In the genomic region with DNA sequence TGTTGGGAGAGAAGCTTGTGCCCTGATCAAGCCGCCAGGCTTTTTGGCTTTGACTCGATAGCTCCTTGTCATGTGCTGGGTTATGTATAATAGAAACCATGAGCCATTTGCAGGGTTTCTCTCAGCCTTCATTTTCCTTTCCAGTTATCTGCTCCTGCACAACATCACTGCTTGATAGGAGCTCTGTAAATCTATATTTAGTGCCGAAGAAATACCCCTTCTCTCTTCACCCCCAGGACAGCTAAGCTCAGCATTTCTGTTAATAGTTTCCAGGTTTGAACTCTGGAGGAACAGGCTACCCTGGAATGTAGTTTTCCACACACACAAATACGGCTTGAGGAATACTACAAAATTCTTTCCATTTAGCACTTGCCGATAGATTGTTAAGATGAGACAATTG, we compare ENCODE assay signal across 23 mouse cellular contexts.
A peak's percentile ranks its signal among the peaks of the same experiment; 100 is the strongest.
DNase-seq lines count a peak whose midpoint lies in the region; ATAC-seq and TF ChIP-seq lines count a peak whose summit lies in the region.
"Had no signal": no experiment of that assay in that cellular context is flagged by ENCODE, and none has a peak within 500 bp of the region (broad histone marks: within the 10 kb centered on the region; RNA-seq: fewer than 3 reads in every experiment).

No protein-coding gene starts in this region.

- 0 out of 2 replicates have a peak, but pooled peaks have one; percentile 42 for ATAC-seq in heart, embryonic 11.5 days (replicated peaks; ENCODE audit: insufficient number of reproducible peaks, low FRiP score, low TSS enrichment)
- ATAC-seq in heart, postnatal 0 days (ENCODE audit: insufficient read depth, low read depth), result no peak
- ATAC-seq in embryonic facial prominence, embryonic 15.5 days (ENCODE audit: insufficient number of reproducible peaks, low FRiP score, low TSS enrichment, low read depth), result peak; percentile 60; the same call in 1 of the 2 replicates
- ATAC-seq: forebrain, embryonic 13.5 days; intestine, postnatal 0 days; midbrain, embryonic 13.5 days had no signal

- H3K9me3 ChIP-seq in heart, embryonic 11.5 days (replicated peaks; ENCODE audit: control insufficient read depth, low read length), result no peaks in the 10 kb centered on the region
- no peaks in the 10 kb centered on the region for H3K9me3 ChIP-seq in heart, postnatal 0 days (replicated peaks; ENCODE audit: control insufficient read depth, low read length)
- no peaks in the 10 kb centered on the region for H3K9me3 ChIP-seq in embryonic facial prominence, embryonic 15.5 days (replicated peaks)
- H3K9me3 ChIP-seq: forebrain, embryonic 13.5 days; hindbrain, embryonic 15.5 days; kidney, embryonic 15.5 days; liver, embryonic 15.5 days; lung, embryonic 15.5 days; midbrain, embryonic 13.5 days had no signal

- no peaks in the 10 kb centered on the region for H3K36me3 ChIP-seq in heart, embryonic 11.5 days (ENCODE audit: control insufficient read depth, insufficient read depth, low read length)
- H3K36me3 ChIP-seq in heart, postnatal 0 days (replicated peaks; ENCODE audit: control insufficient read depth, insufficient read depth, low read length), result no peaks in the 10 kb centered on the region
- peaks cover 4% of the 10 kb centered on the region; the same call in 1 of the 2 replicates for H3K36me3 ChIP-seq in heart, adult 2 months (ENCODE audit: control insufficient read depth, insufficient read depth, low read length)
- H3K36me3 ChIP-seq in embryonic facial prominence, embryonic 15.5 days, result no peaks in the 10 kb centered on the region
- H3K36me3 ChIP-seq: hindbrain, embryonic 15.5 days; kidney, embryonic 15.5 days; liver, embryonic 15.5 days; lung, embryonic 15.5 days; midbrain, embryonic 13.5 days had no signal

- TF ChIP-seq CTCF in heart, postnatal 0 days (IDR thresholded peaks at IDR 0.05; ENCODE audit: low read depth), result no peak
- no peak for TF ChIP-seq CTCF in heart, adult 2 months (IDR thresholded peaks at IDR 0.05)

- H3K4me2 ChIP-seq in heart, embryonic 11.5 days, result 0 out of 2 replicates have a peak overlapping the region, but pooled peaks have one; percentile 31
- no peak overlapping the region for H3K4me2 ChIP-seq in heart, postnatal 0 days (ENCODE audit: low read depth, low read length)
- H3K4me2 ChIP-seq in embryonic facial prominence, embryonic 15.5 days (replicated peaks), result no peak overlapping the region
- H3K4me2 ChIP-seq: forebrain, embryonic 13.5 days; hindbrain, embryonic 15.5 days; kidney, embryonic 15.5 days; liver, embryonic 15.5 days; lung, embryonic 15.5 days; midbrain, embryonic 13.5 days had no signal

- H3K4me3 ChIP-seq in heart, embryonic 11.5 days (ENCODE audit: low read depth, low read length), result no peak overlapping the region
- no peak overlapping the region for H3K4me3 ChIP-seq in heart, postnatal 0 days (ENCODE audit: low read depth, low read length)
- no peak overlapping the region for H3K4me3 ChIP-seq in heart, adult 2 months
- no peak overlapping the region for H3K4me3 ChIP-seq in embryonic facial prominence, embryonic 15.5 days (replicated peaks)
- H3K4me3 ChIP-seq: forebrain, embryonic 13.5 days; hindbrain, embryonic 15.5 days; kidney, embryonic 15.5 days; liver, embryonic 15.5 days; lung, embryonic 15.5 days; megakaryocyte, embryonic 14.5 days; midbrain, embryonic 13.5 days had no signal

- DNase-seq in heart, postnatal 25 days (ENCODE audit: low spot score), result no peak
- DNase-seq in heart, postnatal 0 days (ENCODE audit: low spot score), result peak; percentile 35
- DNase-seq in heart, adult 2 months, result no peak
- DNase-seq in kidney, adult 9 months, result no peak
- DNase-seq in right cerebral cortex, postnatal 14 days, result no peak
- DNase-seq: adrenal gland, postnatal 36 days; cerebellum, adult 9-11 months; gastrocnemius, postnatal 36 days; kidney, postnatal 36 days; liver; lung, postnatal 36 days; right cerebral cortex, postnatal 25 days; spleen, adult 18-20 months had no signal

- no peak for TF ChIP-seq EP300 in heart, postnatal 0 days (IDR thresholded peaks at IDR 0.05; ENCODE audit: low read depth)
- TF ChIP-seq EP300 in heart, adult 2 months (IDR thresholded peaks at IDR 0.05; ENCODE audit: insufficient read depth, low read depth, low read length), result no peak

- H3K4me1 ChIP-seq in heart, embryonic 11.5 days (ENCODE audit: control insufficient read depth, insufficient read depth, low read length), result peaks cover 12% of the 10 kb centered on the region
- H3K4me1 ChIP-seq in heart, postnatal 0 days (ENCODE audit: control insufficient read depth, insufficient read depth), result peaks cover 32% of the 10 kb centered on the region
- peaks cover 1% of the 10 kb centered on the region; the same call in 1 of the 2 replicates for H3K4me1 ChIP-seq in heart, adult 2 months (ENCODE audit: control insufficient read depth, insufficient read depth, low read length)
- peaks cover 13% of the 10 kb centered on the region for H3K4me1 ChIP-seq in embryonic facial prominence, embryonic 15.5 days
- H3K4me1 ChIP-seq: forebrain, embryonic 13.5 days; hindbrain, embryonic 15.5 days; liver, embryonic 15.5 days; megakaryocyte, embryonic 14.5 days; midbrain, embryonic 13.5 days had no signal

- no peaks in the 10 kb centered on the region for H3K27me3 ChIP-seq in heart, embryonic 11.5 days (ENCODE audit: control insufficient read depth, insufficient read depth, low read length)
- H3K27me3 ChIP-seq in heart, postnatal 0 days (ENCODE audit: control insufficient read depth, insufficient read depth, low read length), result no peaks in the 10 kb centered on the region
- H3K27me3 ChIP-seq in heart, adult 2 months (ENCODE audit: control insufficient read depth, insufficient read depth, low read length), result no peaks in the 10 kb centered on the region
- H3K27me3 ChIP-seq in embryonic facial prominence, embryonic 15.5 days, result no peaks in the 10 kb centered on the region
- H3K27me3 ChIP-seq: forebrain, embryonic 13.5 days; hindbrain, embryonic 15.5 days; kidney, embryonic 15.5 days; liver, embryonic 15.5 days; lung, embryonic 15.5 days; megakaryocyte, embryonic 14.5 days; midbrain, embryonic 13.5 days had no signal

- H3K79me2 ChIP-seq in heart, adult 2 months (replicated peaks; ENCODE audit: control insufficient read depth, insufficient read depth, low read length), result no peaks in the 10 kb centered on the region

- H3K9ac ChIP-seq in heart, embryonic 11.5 days (ENCODE audit: low read depth, low read length), result no peak overlapping the region
- no peak overlapping the region for H3K9ac ChIP-seq in heart, postnatal 0 days (replicated peaks; ENCODE audit: low read depth, low read length)
- no peak overlapping the region for H3K9ac ChIP-seq in heart, adult 2 months (ENCODE audit: low read depth, low read length)
- no peak overlapping the region for H3K9ac ChIP-seq in embryonic facial prominence, embryonic 15.5 days
- H3K9ac ChIP-seq: forebrain, embryonic 13.5 days; hindbrain, embryonic 15.5 days; kidney, embryonic 15.5 days; liver, embryonic 15.5 days; lung, embryonic 15.5 days; midbrain, embryonic 13.5 days had no signal

- peak overlapping the region; percentile 60; the same call in 1 of the 2 replicates for H3K27ac ChIP-seq in heart, embryonic 11.5 days (ENCODE audit: low read depth, low read length)
- peak overlapping the region; percentile 62 for H3K27ac ChIP-seq in heart, postnatal 0 days (ENCODE audit: low read depth)
- no peak overlapping the region for H3K27ac ChIP-seq in heart, adult 2 months
- no peak overlapping the region for H3K27ac ChIP-seq in embryonic facial prominence, embryonic 15.5 days (replicated peaks)
- H3K27ac ChIP-seq: forebrain, embryonic 13.5 days; hindbrain, embryonic 15.5 days; kidney, embryonic 15.5 days; liver, embryonic 15.5 days; lung, embryonic 15.5 days; midbrain, embryonic 13.5 days had no signal

- intact Hi-C loops in heart, postnatal 25 days (cut with DNase I), result loop anchor here (10.0 kb wide), 1 partner anchor 264 kb away; a partner anchor contains a TSS
- intact Hi-C loops in heart, adult 2 months (cut with DNase I), result no loop called here

- TF ChIP-seq POLR2A in heart, adult 2 months (IDR thresholded peaks at IDR 0.05; ENCODE audit: insufficient read depth, low read depth, low read length), result no peak

- WGBS in heart, embryonic 11.5 days (ENCODE audit: insufficient replicate concordance), result 35% methylated on average over 5 of the region's 5 CpGs
- 14% methylated on average over 5 of the region's 5 CpGs for WGBS in heart, postnatal 0 days
- 32% methylated on average over 5 of the region's 5 CpGs for WGBS in heart, adult 2 months
- 39% methylated on average over 5 of the region's 5 CpGs for WGBS in embryonic facial prominence, embryonic 15.5 days

Comparison
In these comparisons a context has a peak if more than half of its experiments do, and no peak if none do; other contexts are left out.
1. H3K27ac ChIP-seq: peak in heart, embryonic 11.5 days (single experiment) and heart, postnatal 0 days (single experiment); none in heart, adult 2 months (single experiment) and embryonic facial prominence, embryonic 15.5 days (single experiment).